Mouse (Mus musculus) midbrain, embryonic 12.5 days (tissue): ENCODE measurements around the gene Myof. TPM values are rescaled to one million over a fixed set of nuclear protein-coding genes. Genes with fewer than 3 reads are reported as not detected.

Source experiments
- polyA plus RNA-seq: library from polyadenylated mRNA; unstranded; fragments of >200 nt; fragmentation: Nextera tagmentation; extraction: Ambion mirVana; gene quantifications from 2 replicates; pipeline ENCODE4 v1.2.1, GENCODE M21; 2016

The Myof gene
- polyA plus RNA-seq, 1 experiment from 2014 or later, result 5.5 TPM

Other genes starting within 250 kb of the Myof start
- gene Cep55, start 11.4 kb upstream of the Myof start, polyA plus RNA-seq, result 41.8 and 42.7 TPM in 2 replicates
- gene Ffar4, start 53.5 kb upstream of the Myof start, polyA plus RNA-seq, result not detected in 2 replicates
- gene Rbp4, start 81.7 kb upstream of the Myof start, polyA plus RNA-seq, result 1.8 and 4.6 TPM in 2 replicates
- gene Pde6c, start 89.2 kb upstream of the Myof start, polyA plus RNA-seq, result 0.09 and 0.14 TPM in 2 replicates
- 51.5 and 53.0 TPM in 2 replicates for gene Fra10ac1, start 180.6 kb upstream of the Myof start, polyA plus RNA-seq
- gene Lgi1, start 221.0 kb upstream of the Myof start, polyA plus RNA-seq, result 3.6 and 4.1 TPM in 2 replicates